Mouse (Mus musculus) heart, postnatal 0 days (tissue): Measurements from ENCODE around the gene Lipc.

ENCODE experiments used
- CTCF ChIP-seq: IDR thresholded peaks from 2 replicates; pipeline ENCODE4 v1.5.1; 2016; ENCODE audit warnings: antibody characterized with exemption, control low read depth, low read depth
- EP300 ChIP-seq: IDR thresholded peaks from 2 replicates; pipeline ENCODE4 v1.6.1; 2016; ENCODE audit warnings: antibody characterized with exemption, low read depth

GRCm38 (mm10) chr9:70875490-70875889 lies 76.5 kb downstream of the Lipc start:
- TF ChIP-seq CTCF (no peak), EP300 (no peak)
